Mouse (Mus musculus) yolk sac, embryonic 10.5 days (tissue): ENCODE data around the gene Dapk3.
A peak's percentile ranks its signal among the peaks of the same experiment; 100 is the strongest.
"Not testable (repeated sequence)": the region's sequence is repeated elsewhere in the genome, so short reads cannot be mapped to it uniquely, and the experiment has no call there.

ENCODE experiments used
- DNase-seq: peaks from one replicate; pipeline ENCODE4 v3.0.0-alpha.2; 2017; ENCODE audit warnings: low spot score

The Dapk3 gene

DNA sequence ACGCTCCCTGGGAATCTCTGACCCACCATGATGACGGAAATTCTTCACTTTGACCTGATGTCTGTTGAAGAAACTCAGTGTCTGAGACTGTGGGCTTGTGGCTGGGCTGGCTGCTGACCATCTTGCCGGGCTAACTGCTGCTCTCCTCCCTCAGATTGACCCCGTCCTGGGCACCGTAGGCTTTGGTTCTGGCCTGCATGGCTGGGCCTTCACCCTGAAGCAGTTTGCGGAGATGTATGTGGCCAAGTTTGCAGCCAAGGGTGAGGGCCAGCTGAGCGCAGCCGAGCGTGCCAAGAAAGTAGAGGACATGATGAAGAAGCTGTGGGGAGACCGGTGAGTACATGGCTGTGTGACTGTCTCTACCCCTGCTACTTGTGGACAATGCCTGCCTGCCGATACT, 3.9 kb upstream of the Dapk3 start:
- no peak for DNase-seq

DNA sequence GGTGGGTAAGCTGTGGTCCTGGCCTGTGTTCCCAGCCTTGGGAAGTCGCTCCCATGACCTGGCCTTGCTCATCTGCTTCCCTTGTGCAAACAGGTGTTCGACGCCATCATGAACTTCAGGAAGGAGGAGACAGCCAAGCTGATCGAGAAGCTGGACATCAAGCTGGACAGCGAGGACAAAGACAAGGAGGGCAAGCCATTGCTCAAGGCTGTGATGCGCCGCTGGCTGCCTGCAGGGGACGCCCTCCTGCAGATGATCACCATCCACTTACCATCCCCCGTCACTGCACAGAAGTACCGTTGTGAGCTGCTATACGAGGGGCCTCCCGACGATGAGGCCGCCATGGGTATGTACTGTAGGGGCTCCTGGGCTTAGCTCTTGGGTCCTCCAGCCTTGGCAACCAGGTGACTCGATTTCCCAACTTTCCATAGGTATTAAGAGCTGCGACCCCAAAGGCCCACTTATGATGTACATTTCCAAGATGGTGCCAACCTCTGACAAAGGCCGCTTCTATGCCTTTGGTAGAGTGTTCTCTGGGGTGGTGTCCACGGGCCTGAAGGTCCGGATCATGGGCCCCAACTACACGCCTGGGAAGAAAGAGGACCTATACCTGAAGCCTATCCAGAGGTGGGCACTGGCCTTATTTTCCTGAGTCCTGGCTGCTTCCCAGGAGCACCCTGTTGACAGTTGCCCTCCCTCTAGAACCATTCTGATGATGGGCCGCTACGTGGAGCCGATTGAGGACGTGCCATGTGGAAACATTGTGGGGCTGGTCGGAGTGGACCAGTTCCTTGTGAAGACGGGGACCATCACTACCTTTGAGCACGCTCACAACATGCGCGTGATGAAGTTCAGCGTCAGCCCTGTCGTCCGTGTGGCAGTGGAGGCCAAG, 3.1 kb upstream of the Dapk3 start:
- DNase-seq, result no peak

DNA sequence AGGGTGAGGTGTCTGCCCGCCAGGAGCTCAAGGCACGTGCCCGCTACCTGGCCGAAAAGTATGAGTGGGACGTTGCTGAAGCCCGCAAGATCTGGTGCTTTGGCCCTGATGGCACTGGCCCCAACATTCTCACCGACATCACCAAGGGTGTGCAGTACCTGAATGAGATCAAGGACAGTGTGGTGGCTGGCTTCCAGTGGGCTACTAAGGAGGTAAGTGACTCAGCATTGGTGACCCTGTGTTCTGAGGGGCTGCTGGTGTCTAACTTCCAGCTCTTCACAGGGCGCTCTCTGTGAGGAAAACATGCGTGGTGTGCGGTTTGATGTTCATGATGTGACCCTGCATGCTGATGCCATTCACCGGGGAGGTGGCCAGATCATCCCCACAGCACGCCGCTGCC, 1.9 kb upstream of the Dapk3 start:
- DNase-seq, result no peak

DNA sequence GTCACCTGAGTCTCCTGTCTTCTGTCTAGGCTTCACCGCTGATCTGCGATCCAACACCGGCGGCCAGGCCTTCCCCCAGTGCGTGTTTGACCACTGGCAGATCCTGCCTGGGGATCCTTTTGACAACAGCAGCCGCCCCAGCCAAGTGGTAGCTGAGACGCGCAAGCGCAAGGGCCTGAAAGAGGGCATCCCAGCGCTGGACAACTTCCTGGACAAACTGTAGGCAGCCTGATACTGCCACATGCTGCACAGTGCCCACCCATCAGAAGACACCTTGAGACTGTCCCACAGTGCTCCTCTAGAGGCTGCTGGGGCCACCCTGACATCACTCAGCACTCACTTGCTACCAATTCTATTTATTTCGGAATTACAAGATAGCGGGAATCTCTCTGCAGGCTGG, 945 bp upstream of the Dapk3 start:
- DNase-seq, result not testable (repeated sequence)

DNA sequence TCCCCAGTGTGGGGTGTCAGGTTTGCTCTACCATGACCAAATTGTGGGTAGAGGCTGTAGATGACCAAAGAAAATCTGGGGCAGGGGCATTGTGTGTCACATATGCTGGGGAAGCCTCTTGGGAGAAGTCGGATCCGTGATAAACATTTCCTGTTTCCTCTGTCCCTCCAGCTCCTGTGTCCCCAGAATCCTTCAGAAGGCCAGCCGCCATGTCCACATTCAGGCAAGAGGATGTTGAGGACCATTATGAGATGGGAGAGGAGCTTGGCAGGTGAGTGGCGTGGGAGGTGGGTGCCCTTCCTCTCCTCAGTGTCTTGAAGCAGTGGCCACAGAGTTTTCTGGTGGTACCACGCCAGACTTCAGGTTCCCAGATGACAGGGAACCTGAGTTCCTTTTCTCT, 1.0 kb downstream of the Dapk3 start, which contains the start of gene 4930442H23Rik:
Gene 4930442H23Rik (minus strand): TSS at position 45 of the 400 bp plus-strand sequence.
- DNase-seq, result no peak

DNA sequence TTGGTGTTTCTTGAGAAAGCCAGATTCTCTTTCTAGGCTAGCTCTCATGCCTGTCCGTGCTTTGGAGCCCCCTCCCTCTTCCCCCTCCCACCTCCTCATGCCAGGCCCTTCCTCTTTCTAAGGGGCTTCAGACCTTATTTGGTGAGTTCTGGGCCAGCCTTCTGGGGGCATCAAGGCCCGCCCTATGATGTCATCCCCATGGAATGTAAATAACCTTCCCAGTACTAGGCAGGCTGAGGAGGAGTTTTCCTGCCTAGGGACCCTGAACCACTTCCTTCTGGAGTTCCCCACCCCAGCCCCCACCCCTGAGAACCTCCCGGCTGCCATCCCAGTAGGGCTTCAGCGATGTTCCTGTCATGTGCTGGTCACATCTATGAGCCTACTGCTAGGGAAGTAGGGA, 2.0 kb downstream of the Dapk3 start:
- DNase-seq, result peak; percentile 78

DNA sequence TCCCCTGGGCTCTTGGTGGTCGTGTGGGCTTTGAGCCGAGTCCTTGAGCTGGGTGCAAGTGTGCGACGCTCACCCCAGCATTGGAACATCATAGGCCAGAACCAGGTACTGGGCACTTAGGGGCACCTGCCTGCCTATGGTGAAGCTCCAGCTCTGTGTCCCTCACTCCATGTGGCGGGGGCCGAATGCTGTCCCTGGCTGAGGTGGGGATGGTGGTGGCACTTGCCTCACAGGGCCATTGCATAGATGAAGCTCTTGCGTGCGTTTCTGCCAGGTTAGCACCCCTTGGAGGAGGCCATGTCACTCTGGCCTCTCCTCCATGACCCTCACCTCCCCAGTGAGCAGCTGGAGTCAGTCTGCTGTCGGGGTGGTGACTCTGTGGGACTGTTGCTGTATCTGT, 4.4 kb downstream of the Dapk3 start:
- DNase-seq, result no peak

DNA sequence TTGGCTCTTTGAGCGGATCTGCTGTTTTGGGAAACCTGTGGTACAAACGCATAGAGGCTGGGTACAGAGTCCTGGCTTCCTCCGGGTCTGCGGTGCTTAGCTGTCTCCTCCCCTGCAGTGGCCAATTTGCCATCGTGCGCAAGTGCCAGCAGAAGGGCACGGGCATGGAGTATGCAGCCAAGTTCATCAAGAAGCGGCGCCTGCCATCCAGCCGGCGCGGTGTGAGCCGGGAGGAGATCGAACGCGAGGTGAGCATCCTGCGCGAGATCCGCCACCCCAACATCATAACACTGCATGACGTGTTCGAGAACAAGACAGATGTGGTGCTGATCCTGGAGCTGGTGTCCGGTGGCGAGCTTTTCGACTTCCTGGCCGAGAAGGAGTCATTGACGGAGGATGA, 7.0 kb downstream of the Dapk3 start:
- DNase-seq, result no peak

DNA sequence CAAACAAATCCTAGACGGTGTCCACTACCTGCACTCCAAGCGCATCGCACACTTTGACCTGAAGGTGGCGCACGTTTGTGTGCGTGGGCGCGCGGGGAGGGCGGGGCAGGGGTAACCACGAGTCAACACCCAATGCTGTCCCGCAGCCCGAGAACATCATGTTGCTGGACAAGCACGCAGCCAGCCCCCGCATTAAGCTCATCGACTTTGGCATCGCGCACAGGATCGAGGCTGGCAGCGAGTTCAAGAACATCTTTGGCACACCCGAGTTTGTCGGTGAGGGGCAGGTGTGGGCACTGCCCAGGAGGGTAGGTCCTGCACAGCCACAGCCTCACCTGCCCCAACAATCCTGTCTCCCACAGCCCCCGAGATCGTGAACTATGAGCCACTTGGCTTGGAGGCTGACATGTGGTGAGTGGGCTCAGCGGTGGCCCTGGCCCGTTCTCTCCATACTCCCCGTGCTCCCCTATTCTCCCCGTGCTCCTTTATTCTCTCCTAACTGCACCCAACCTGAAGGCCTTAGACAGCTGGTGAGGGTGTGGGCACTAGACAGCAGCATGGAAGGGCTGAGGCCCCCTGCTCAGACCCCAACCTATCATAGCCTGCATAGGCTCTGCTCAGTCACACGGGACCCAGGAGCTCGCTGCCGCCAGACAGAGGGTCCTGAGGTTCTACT, 7.6 kb downstream of the Dapk3 start:
- DNase-seq, result no peak

DNA sequence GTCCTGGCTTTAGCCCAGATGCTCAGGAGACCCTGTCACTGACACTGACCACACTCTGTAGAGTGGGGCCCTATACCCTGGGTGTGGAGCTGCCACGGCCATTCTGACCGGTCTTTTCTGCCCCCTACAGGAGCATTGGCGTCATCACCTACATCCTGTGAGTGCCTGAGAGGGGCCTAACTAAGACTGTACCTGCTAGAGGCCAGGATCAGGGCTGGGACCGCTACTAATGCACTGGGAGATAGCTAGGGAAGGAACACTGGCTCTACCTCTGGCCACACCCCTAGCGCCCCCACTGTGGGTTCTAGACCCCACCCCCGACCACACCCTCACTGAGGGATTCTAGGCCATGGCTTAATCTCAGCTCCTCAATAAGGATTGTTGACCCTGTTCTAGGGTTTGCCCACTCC, 8.1 kb downstream of the Dapk3 start:
- DNase-seq, result no peak

DNA sequence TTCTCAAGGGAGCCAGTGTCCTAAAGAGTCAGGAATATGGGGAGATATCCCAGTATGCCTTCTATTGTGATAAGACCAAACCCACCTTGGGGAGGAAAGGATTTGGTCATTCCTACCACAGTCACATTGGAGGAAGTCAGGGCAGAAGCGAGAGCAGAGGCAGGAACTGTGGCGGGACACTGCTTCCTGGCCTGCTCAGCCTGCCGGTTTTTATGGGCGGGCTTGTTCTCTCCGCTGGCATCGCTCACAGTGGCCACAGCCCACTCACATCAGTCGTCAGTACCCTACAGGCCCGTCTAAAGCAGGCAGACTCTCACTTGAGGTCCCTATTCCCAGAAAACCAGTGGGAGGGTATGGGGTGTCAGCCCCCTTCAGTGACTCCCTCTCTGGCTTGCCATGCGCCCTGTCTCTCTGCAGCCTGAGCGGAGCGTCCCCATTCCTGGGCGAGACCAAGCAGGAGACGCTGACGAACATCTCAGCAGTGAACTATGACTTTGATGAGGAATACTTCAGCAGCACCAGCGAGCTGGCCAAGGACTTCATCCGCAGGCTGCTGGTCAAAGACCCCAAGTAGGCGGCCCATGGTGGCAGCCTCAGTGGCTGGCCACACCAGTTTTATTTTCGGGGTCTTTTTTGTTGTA, 8.7 kb downstream of the Dapk3 start:
- DNase-seq, result no peak

DNA sequence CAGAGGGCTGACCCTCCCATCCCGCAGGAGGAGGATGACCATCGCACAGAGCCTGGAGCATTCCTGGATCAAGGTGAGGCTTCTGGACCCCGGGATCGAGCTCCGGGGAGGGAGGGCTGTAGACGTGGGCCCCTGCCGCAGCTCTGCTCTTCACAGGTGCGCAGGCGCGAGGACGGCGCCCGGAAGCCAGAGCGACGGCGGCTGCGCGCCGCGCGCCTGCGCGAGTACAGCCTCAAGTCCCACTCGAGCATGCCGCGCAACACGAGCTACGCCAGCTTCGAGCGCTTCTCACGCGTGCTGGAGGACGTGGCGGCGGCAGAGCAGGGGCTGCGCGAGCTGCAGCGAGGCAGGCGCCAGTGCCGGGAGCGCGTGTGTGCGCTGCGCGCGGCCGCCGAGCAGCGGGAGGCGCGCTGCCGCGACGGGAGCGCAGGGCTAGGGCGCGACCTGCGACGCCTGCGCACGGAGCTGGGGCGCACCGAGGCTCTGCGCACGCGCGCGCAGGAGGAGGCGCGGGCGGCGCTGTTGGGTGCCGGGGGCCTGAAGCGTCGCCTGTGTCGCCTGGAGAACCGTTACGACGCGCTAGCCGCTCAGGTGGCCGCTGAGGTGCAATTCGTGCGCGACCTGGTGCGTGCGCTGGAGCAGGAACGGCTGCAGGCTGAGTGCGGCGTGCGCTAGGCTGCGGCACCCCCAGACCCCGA, 9.6 kb downstream of the Dapk3 start:
- DNase-seq, result peak; percentile 87

DNA sequence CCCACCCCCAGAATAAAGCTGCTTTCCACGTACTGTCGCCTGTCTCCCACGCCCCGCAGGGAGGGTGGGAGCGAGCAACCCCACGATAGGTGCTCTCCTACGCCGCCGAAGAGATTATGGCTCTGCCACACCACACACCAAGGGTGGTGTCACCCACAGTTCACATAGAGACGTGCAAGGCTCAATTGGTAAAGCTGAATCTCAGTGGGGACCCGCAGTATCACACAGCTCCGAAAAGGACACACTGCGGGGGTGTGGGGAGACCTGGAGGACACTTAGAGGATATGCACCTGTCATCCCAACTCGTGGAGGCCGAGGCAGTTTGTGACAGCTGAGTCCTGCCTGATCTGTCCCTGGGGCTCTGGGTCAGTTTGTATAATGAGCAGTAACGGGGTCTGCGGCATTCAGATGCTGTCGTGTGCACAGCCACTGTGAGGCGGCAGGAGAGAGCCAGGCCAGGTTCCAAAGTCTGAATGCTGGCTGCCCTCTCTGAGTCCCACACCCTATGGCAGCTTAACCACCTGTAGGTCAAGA, 10.2 kb downstream of the Dapk3 start:
- DNase-seq, result peak; percentile 56

DNA sequence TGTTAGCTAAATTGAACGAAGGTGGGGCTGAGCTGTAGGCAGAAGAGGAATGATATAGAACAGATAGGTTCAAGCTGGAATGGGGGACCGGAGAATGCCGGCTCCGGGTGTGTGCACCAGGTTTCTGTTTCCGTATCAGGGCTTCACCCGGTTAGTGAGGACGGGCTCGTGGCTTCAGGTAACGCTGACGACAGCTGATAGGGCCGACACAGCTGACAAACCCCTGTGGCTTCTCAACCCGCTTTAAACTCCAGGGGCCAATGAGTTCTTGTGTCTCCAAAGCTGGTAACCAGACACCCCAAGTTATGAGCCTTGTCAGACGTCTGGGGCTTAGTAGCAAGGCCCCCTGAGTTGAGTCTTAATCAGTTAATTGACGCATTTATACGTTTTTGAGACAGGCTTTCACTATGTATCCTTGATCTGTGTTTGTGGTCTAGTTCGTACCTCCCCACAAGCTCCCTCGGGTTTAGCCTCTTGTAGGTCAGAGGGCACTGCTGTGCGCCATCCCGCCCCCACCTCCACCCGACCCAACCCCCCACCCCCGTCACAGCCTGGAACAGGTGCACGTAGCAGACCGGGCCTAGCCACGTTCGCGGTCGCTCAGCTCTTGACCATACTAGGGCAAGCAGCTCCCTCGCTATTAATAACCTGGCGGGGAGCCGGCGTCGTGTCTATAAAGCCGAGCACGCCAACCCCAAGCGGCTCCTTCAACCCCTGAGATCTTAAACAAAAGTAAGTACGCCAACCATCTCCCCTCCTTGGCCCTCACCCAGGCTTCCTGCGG, 11.4 kb downstream of the Dapk3 start:
- DNase-seq, result no peak

DNA sequence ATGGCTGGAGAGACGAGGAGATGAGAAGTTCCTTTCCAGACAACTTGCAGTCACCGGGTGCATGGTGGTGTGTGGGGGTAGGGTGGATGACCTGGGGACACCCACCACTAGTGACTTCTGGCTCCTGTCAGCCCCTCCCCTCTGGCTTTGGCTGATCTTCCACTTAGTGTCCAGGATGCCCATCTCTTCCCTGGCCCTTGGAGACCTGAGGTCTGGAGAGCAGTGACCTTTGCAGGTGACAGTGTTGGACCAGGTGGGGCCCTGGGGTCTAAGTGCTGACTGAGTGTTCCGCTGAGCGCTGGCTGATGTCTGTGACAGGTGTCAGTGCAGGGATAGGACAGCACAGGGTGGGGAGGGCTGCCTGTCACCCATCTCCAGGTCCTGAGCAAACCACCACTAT, 12.5 kb downstream of the Dapk3 start:
- DNase-seq, result no peak

DNA sequence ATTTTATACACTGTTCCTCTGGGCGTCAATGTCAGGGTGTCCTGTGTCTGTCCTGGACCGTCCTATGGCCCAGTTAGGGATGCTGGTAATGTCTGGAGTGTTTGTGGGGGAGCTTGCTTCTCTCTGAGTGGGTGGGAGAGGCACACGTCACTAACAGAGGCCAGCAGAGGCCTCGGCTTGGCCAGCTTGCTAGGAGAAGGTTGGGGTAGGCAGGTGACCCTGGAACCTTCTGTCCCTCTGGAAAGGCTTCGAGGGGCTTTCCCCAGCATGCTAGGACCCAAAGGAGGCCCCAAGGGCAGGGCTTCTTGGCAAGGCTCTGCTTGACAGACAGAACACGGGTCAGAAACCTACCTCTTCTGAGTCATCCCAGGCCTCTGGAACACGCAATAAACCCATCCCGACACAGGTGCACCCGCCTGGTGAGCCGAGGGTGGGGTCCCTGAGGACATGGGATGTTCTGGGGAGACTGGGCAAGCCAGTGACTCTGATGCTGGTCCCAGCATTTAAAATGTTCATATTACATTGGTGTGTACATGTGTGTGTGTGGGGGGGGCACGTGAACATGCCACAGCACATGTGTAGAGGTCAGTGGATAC, 13.8 kb downstream of the Dapk3 start:
- DNase-seq, result no peak

DNA sequence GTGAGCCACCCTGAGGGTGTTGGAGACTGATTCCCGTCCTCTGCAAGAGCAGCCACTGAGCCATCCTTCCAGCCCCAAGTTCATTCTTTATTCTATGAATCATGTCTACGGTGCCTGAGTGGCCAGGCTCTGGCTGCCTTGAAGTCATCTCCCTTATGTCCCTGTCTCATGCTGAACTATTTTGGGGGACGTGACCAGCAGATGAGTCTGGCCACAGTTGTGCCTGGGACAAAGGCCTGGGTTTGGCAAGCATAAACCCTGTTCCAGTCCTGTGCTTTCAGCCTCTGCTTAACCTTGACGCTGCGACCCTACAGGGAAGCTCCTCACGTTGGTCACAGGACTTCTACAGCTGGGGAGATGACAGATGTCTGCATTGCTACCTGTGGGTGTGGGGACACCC, 14.5 kb downstream of the Dapk3 start:
- no peak for DNase-seq

DNA sequence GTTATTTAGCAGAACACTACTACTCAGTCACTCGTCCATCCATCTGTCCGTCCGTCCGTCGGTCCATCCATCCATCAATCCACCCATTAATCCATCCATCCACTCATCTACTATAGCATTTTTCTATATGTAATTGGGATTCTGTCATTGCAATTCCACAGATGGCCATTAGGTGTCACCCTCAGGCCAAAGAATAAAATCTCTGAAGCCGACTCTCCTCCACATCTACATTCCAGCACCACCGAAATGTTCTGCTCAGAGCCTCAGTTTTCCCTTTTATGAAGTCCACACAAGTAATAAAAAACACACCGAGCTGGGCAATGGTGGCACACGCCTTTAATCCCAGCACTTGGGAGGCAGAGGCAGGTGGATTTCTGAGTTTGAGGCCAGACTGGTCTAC, 15.4 kb downstream of the Dapk3 start:
- no peak for DNase-seq

DNA sequence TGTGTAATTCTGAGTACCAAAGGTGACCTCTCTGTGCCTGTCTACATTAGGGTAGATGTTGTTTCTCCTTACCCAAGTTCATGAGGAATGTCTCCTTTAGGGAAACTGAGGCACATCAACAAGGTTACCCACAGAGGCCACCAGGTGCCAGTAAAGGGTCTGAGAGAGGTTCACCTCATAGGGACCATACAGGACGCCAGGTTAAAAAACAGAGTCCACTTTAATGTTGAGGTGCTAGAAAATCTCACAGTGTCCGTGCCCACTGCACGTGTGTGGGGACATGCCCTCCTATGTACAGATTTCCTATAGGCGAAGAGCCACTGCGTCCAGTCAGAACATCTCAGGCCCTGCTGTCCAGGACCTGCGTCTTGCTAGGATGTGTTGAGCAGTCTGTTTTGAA, 16.2 kb downstream of the Dapk3 start:
- no peak for DNase-seq

DNA sequence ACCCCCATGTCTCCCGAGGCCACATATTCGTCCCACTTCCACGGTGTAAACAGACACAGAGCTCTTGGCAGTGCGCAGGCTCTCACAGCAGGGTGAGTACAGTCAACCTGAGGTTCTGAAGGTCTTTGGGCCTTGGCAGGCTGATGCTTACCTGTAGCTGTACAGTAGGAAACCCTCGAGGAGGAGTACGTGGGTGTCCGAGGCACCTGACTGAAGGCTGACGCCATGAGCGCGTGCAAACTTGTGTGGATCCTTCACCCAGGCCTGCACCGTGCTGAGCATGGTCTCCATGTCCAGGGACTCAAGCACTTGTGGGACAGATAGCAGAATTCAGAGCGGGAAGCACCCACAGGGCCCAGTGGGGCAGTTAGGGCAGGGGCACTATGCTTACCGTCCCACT, 17.3 kb downstream of the Dapk3 start:
- no peak for DNase-seq
